Comparison of ENCODE assay signal across 10 mouse cellular contexts in the genomic region with DNA sequence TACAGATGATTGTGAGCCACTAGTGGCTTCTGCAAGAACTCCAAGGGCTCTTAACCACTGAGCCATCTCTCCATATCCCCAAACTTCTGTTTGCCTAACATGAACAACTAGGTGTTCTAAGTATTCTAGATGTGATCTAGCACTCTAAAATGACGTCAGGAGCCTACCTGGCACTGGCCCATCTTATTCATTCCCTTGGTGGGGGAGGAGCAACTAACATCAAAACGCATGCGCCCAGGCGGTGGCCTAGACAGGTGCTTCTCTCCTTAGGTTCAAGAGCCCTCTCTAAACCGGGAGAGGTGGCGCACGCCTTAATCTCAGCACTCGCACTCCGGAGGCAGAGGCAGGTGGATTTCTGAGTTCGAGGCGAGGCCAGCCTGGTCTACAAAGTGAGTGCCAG. TPM values are rescaled to one million over a fixed set of nuclear protein-coding genes. Genes with fewer than 3 reads are reported as not detected.
DNase-seq lines count a peak whose midpoint lies in the region; ATAC-seq lines count a peak whose summit lies in the region.
"Had no signal": no experiment of that assay in that cellular context is flagged by ENCODE, and none has a peak within 500 bp of the region (broad histone marks: within the 10 kb centered on the region; RNA-seq: fewer than 3 reads in every experiment).

No protein-coding gene starts in this region.

- WGBS in hindbrain, embryonic 16.5 days: 63% methylated on average over 11 of the region's 11 CpGs
- 59% methylated on average over 11 of the region's 11 CpGs for WGBS in midbrain, embryonic 13.5 days

- H3K9me3 ChIP-seq in hindbrain, embryonic 16.5 days (ENCODE audit: control insufficient read depth, low read length): no peaks in the 10 kb centered on the region
- no peaks in the 10 kb centered on the region for H3K9me3 ChIP-seq in midbrain, embryonic 13.5 days

- peak overlapping the region; percentile 88 for H3K4me2 ChIP-seq in hindbrain, embryonic 16.5 days (ENCODE audit: low read length)
- peak overlapping the region; percentile 72 for H3K4me2 ChIP-seq in midbrain, embryonic 13.5 days (replicated peaks)

- ATAC-seq in hindbrain, embryonic 16.5 days: no peak
- ATAC-seq in midbrain, embryonic 13.5 days: no peak
- no peak for ATAC-seq in frontal cortex, adult (ENCODE audit: low TSS enrichment)

- peaks cover 9% of the 10 kb centered on the region for H3K27me3 ChIP-seq in hindbrain, embryonic 16.5 days (replicated peaks; ENCODE audit: control insufficient read depth, insufficient read depth, low read length)
- H3K27me3 ChIP-seq in midbrain, embryonic 13.5 days: peaks cover 32% of the 10 kb centered on the region

- H3K4me3 ChIP-seq in hindbrain, embryonic 16.5 days (ENCODE audit: low read length): peak overlapping the region; percentile 55
- peak overlapping the region; percentile 47; the same call in 1 of the 2 replicates for H3K4me3 ChIP-seq in midbrain, embryonic 13.5 days (replicated peaks)

- H3K36me3 ChIP-seq in hindbrain, embryonic 16.5 days (ENCODE audit: control insufficient read depth, insufficient read depth, low read length): no peaks in the 10 kb centered on the region
- no peaks in the 10 kb centered on the region for H3K36me3 ChIP-seq in midbrain, embryonic 13.5 days

- H3K4me1 ChIP-seq in hindbrain, embryonic 16.5 days (ENCODE audit: control insufficient read depth, insufficient read depth, low read depth, low read length): peaks cover 11% of the 10 kb centered on the region
- H3K4me1 ChIP-seq in midbrain, embryonic 13.5 days (replicated peaks): peaks cover 21% of the 10 kb centered on the region

- DNase-seq in kidney, adult 18-20 months: peak; percentile 28
- no peak for DNase-seq in kidney, postnatal 25 days
- peak; percentile 27 for DNase-seq in MN1 (ENCODE audit: low spot score)
- DNase-seq in gastrocnemius, adult 18-20 months (ENCODE audit: low spot score): no peak
- DNase-seq in embryo, embryonic 9.5 days (ENCODE audit: extremely low spot score): no peak
- DNase-seq: heart, adult 18-20 months; layer of hippocampus, adult 9-11 months had no signal

- H3K9ac ChIP-seq in hindbrain, embryonic 16.5 days (ENCODE audit: low read depth, low read length): no peak overlapping the region
- H3K9ac ChIP-seq in midbrain, embryonic 13.5 days (replicated peaks): no peak overlapping the region

- no peak overlapping the region for H3K27ac ChIP-seq in hindbrain, embryonic 16.5 days (ENCODE audit: low read depth, low read length)
- no peak overlapping the region for H3K27ac ChIP-seq in midbrain, embryonic 13.5 days

RNA-seq across cellular contexts. Expression of a gene that starts 1.3 kb away (rescaled TPM):
- polyA plus RNA-seq in hindbrain, embryonic 16.5 days (2015; fragmentation: Nextera tagmentation; extraction: Ambion mirVana): 12.4 and 17.1 TPM in 2 replicates
- polyA plus RNA-seq in midbrain, embryonic 13.5 days (2015; fragmentation: Nextera tagmentation; extraction: Ambion mirVana): 3.3 and 3.6 TPM in 2 replicates
- total RNA-seq in gastrocnemius, adult 18-20 months (2021): under 1 TPM; 0.66 to 0.69 TPM

RNA-seq across cellular contexts. Expression of a gene that starts 22.9 kb away (rescaled TPM):
- 158 and 175 TPM in 2 replicates for polyA plus RNA-seq in hindbrain, embryonic 16.5 days (2015; fragmentation: Nextera tagmentation; extraction: Ambion mirVana)
- 269 and 274 TPM in 2 replicates for polyA plus RNA-seq in midbrain, embryonic 13.5 days (2015; fragmentation: Nextera tagmentation; extraction: Ambion mirVana)
- 10 to 100 TPM; 62.1 to 62.7 TPM for total RNA-seq in gastrocnemius, adult 18-20 months (2021)

RNA-seq across cellular contexts. Expression of a gene that starts 41.8 kb away (rescaled TPM):
- polyA plus RNA-seq in hindbrain, embryonic 16.5 days (2015; fragmentation: Nextera tagmentation; extraction: Ambion mirVana): 0.46 and 0.80 TPM in 2 replicates
- not detected in 2 replicates for polyA plus RNA-seq in midbrain, embryonic 13.5 days (2015; fragmentation: Nextera tagmentation; extraction: Ambion mirVana)
- total RNA-seq in gastrocnemius, adult 18-20 months (2021): not detected
- total RNA-seq: heart, adult 18-20 months had no signal

Comparison
In these comparisons a context has a peak if more than half of its experiments do, and no peak if none do; other contexts are left out.
1. DNase-seq: peak in kidney, adult 18-20 months (single experiment) and MN1 (single experiment); none in kidney, postnatal 25 days (0 of 2), gastrocnemius, adult 18-20 months (single experiment) and embryo, embryonic 9.5 days (single experiment).